Mouse (Mus musculus): ENCODE measurements around the gene Ncapd3. TPM values are rescaled to one million over a fixed set of nuclear protein-coding genes. Genes with fewer than 3 reads are reported as not detected.

Ncapd3 gene
- 13.2 and 13.9 TPM in 2 replicates for polyA plus RNA-seq (2015; fragmentation: Nextera tagmentation; extraction: Ambion mirVana)

DNA sequence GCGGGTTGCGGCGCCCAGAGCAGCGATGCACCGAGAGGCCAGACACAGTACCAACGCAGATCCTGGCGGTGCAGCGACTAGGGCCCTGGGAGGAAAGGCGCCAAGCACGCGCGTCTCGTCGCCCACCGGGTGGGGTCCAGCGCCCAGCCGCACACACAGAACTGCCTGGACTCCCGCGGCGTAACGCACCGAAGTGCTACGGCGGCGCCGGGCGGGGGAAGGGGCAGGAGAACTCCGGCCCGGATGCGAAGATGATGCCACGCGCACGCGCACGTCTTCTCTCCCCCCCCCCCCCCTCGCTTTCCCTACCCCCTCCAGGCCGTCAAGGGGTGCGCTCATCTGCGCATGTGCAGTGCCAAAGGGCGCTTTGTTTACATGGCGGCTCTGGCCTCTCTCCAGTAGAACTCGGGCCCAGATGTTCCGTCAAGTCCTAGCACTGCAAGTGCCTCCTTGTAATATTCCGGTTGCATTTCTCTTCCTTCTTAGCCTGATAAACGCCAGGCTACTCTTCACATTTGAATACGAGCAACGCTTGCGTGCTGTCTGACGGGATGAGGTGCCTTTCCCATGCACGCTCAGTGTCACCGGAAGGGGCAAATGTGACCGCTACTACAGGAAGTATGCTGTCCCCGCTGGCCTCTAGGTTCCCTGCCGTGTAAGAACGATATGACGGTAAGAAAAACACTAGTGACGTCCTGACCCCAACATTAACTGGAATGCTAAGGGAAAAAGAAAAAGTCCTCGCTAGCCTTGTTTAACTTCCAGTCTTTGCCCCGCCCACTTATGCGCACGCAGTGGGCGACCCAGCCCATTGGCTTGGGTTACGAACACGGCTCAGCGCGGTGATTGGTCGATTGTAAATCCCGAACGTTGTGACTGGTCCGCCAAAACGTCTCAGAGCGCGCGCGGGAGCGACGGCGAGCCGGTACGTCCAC is at the start of gene Ncapd3, which contains the start of gene Vps26b:
Gene Ncapd3, plus strand, starts transcription at position 348 of the 935 bp plus-strand sequence.
Gene Vps26b, minus strand, starts transcription at position 238 of the 935 bp plus-strand sequence.
- TF ChIP-seq EP300 (IDR thresholded peaks at IDR 0.05; ENCODE audit: low read depth) (peak; percentile 33; the same call in 1 of the 2 replicates), CTCF (IDR thresholded peaks at IDR 0.05; ENCODE audit: low read depth) (peak; percentile 31)
- no peaks in the 10 kb centered on the region for H3K27me3 ChIP-seq (ENCODE audit: insufficient read depth, low read length)
- under 1% methylated on average over 74 of the region's 80 CpGs for whole genome bisulfite sequencing (ENCODE audit: insufficient replicate concordance)
- H3K4me1 ChIP-seq (ENCODE audit: insufficient read depth) = peaks cover 40% of the 10 kb centered on the region
- peak within 1 kb of the TSS; percentile 99 for H3K4me3 ChIP-seq (ENCODE audit: low read depth, low read length)
- no peaks in the 10 kb centered on the region for H3K9me3 ChIP-seq (ENCODE audit: low read length)
- peak within 1 kb of the TSS; percentile 95 for H3K9ac ChIP-seq (replicated peaks)
- H3K4me2 ChIP-seq (ENCODE audit: low read depth, low read length) = peak within 1 kb of the TSS; percentile 100
- H3K36me3 ChIP-seq (replicated peaks; ENCODE audit: insufficient read depth, low read length) = no peaks in the 10 kb centered on the region; the same call in 1 of the 2 replicates
- ATAC-seq (peak; percentile 94), DNase-seq (peak; percentile 97)
- peak within 1 kb of the TSS; percentile 86 for H3K27ac ChIP-seq (ENCODE audit: low read depth)

DNA sequence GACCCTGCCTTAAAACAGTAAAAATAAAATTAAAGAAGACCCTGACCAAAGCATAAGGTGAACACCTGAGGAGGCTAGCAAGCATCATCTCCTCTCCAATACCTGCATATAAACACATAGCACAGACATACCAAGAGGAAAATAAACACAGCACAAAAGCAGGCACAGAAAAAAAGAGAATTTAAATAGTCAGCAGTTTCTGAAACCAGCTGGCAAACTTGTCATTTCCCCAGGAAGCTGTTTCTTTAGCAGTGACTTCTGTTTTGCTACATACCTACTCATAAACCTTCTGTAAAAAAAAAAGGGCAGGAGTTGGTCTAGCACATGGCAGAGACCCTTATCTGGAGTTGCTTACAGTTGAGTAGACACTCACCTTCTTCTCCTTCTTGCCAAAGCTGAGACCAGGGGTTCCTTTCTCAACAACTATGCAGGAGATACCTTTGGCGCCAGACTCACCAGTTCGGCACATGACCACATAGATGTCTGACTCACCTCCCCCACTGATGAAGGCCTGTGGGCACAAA is 44.8 kb upstream of the Ncapd3 start:
- ATAC-seq = no peak
- Histone ChIP-seq H3K9ac (replicated peaks) (no peak overlapping the region), H3K4me2 (ENCODE audit: low read depth, low read length) (no peak overlapping the region), H3K36me3 (replicated peaks; ENCODE audit: insufficient read depth, low read length) (peaks cover 30% of the 10 kb centered on the region), H3K27me3 (ENCODE audit: insufficient read depth, low read length) (no peaks in the 10 kb centered on the region), H3K9me3 (ENCODE audit: low read length) (no peaks in the 10 kb centered on the region), H3K4me1 (ENCODE audit: insufficient read depth) (no peaks in the 10 kb centered on the region), H3K4me3 (ENCODE audit: low read depth, low read length) (no peak overlapping the region), H3K27ac (ENCODE audit: low read depth) (no peak overlapping the region)
- no peak for DNase-seq
- WGBS (ENCODE audit: insufficient replicate concordance) = 78% methylated on average over 2 of the region's 2 CpGs
- TF ChIP-seq EP300 (IDR thresholded peaks at IDR 0.05; ENCODE audit: low read depth) (no peak), CTCF (IDR thresholded peaks at IDR 0.05; ENCODE audit: low read depth) (no peak)

DNA sequence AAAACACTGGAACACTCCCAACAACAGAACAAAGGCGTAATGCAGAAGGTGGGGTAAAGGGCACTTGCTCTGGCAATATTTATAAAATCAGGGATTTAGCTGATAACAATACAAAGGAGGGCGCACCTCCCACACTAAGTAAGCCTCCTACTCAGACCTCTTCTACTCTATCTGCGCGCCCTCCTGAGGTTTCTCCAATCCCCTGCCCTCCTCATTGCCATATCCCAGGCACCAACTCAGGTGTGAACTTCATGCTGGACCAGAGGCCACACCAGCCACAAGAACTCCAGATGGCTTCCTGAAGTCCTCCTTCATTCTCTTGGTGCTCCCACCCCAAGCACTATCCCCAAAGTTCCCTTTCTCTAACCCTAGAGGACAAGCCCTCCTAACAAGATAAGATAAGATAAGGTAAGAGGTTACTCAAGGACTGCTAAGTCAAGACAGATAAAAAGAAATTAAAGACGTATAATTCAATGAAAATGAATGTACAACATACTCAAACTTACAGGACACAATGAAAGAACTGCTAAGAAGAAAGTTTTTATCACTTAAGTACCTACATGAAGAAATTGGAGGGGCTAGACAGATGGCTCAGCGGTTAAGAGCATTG is 44.2 kb upstream of the Ncapd3 start:
- Histone ChIP-seq H3K4me3 (ENCODE audit: low read depth, low read length) (no peak overlapping the region), H3K4me1 (ENCODE audit: insufficient read depth) (no peaks in the 10 kb centered on the region), H3K27me3 (ENCODE audit: insufficient read depth, low read length) (no peaks in the 10 kb centered on the region), H3K9ac (replicated peaks) (no peak overlapping the region), H3K36me3 (replicated peaks; ENCODE audit: insufficient read depth, low read length) (peaks cover 33% of the 10 kb centered on the region), H3K4me2 (ENCODE audit: low read depth, low read length) (no peak overlapping the region), H3K9me3 (ENCODE audit: low read length) (no peaks in the 10 kb centered on the region), H3K27ac (ENCODE audit: low read depth) (no peak overlapping the region)
- 78% methylated on average over 6 of the region's 6 CpGs for WGBS (ENCODE audit: insufficient replicate concordance)
- TF ChIP-seq CTCF (IDR thresholded peaks at IDR 0.05; ENCODE audit: low read depth) (no peak), EP300 (IDR thresholded peaks at IDR 0.05; ENCODE audit: low read depth) (no peak)
- DNase-seq = no peak
- no peak for ATAC-seq

DNA sequence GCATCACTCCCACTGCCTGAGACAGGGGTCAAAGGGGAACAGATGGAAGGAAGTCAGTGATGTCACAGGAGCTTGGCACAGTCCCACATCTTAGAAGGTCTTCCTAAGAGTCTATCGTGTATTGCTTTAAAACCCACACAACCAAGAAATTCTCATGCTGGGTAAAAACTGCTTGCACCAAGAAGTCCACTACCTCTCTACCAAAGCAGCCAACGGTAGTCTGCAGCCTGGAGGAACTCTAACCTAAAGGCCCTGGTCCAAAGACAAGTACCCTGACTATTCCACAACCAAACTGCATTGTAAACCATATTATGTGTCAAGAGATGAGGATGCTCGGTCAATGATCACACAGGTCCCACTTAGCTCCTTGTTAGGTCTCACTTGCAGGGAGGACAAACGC is 39.8 kb upstream of the Ncapd3 start:
- Histone ChIP-seq H3K27me3 (ENCODE audit: insufficient read depth, low read length) (no peaks in the 10 kb centered on the region), H3K4me3 (ENCODE audit: low read depth, low read length) (no peak overlapping the region), H3K27ac (ENCODE audit: low read depth) (no peak overlapping the region), H3K4me2 (ENCODE audit: low read depth, low read length) (no peak overlapping the region), H3K9me3 (ENCODE audit: low read length) (no peaks in the 10 kb centered on the region), H3K9ac (replicated peaks) (no peak overlapping the region), H3K4me1 (ENCODE audit: insufficient read depth) (no peaks in the 10 kb centered on the region), H3K36me3 (replicated peaks; ENCODE audit: insufficient read depth, low read length) (peaks cover 32% of the 10 kb centered on the region)
- 84% methylated on average over 4 of the region's 4 CpGs for WGBS (ENCODE audit: insufficient replicate concordance)
- DNase-seq = no peak
- no peak for TF ChIP-seq EP300 (IDR thresholded peaks at IDR 0.05; ENCODE audit: low read depth)
- no peak for TF ChIP-seq CTCF (IDR thresholded peaks at IDR 0.05; ENCODE audit: low read depth)
- ATAC-seq = no peak

DNA sequence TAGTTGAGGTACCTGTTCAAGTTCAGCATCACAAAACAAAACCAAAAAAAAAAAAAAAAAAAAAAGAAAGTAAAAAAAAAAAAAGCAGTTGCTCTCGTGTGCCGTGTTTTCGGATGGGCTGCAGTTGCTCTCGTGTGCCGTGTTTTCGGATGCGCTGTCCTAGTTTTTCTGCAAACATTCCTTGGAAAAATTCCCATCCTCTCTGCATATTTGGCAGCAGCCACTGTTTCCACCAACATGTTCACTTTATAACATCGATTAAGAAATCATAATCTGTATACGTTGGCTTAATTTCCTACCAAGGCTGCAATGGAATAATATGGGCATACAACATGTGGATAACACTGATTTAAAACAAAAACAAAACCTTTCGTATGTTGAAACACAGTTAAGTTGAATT is 36.9 kb upstream of the Ncapd3 start:
- Histone ChIP-seq H3K4me2 (ENCODE audit: low read depth, low read length) (no peak overlapping the region), H3K27me3 (ENCODE audit: insufficient read depth, low read length) (no peaks in the 10 kb centered on the region), H3K9ac (replicated peaks) (no peak overlapping the region), H3K4me3 (ENCODE audit: low read depth, low read length) (no peak overlapping the region), H3K9me3 (ENCODE audit: low read length) (no peaks in the 10 kb centered on the region), H3K36me3 (replicated peaks; ENCODE audit: insufficient read depth, low read length) (peaks cover 23% of the 10 kb centered on the region), H3K27ac (ENCODE audit: low read depth) (no peak overlapping the region), H3K4me1 (ENCODE audit: insufficient read depth) (peaks cover 9% of the 10 kb centered on the region)
- WGBS (ENCODE audit: insufficient replicate concordance) = 88% methylated on average over 10 of the region's 10 CpGs
- ATAC-seq (no peak), DNase-seq (no peak)
- no peak for TF ChIP-seq CTCF (IDR thresholded peaks at IDR 0.05; ENCODE audit: low read depth)

DNA sequence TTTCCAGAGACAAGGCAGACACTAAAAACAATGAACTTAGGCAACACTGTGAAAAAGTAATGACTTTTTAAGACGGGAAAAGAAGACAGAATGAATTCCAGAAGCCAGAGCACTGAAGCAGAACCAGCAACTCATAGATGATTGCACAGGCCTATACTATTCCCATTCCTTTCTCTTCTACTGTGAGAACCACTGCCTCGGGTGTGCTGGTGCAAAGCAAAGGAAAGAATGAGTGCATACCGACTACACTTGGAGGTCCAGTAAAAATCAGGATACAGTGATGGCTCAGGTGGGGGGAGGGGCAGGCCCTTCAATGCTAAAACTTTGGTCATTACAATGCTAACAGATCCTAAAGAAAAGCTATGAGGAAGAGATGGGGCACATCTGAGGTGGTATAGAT is 36.1 kb upstream of the Ncapd3 start:
- Histone ChIP-seq H3K9me3 (ENCODE audit: low read length) (no peaks in the 10 kb centered on the region), H3K36me3 (replicated peaks; ENCODE audit: insufficient read depth, low read length) (peaks cover 23% of the 10 kb centered on the region), H3K4me3 (ENCODE audit: low read depth, low read length) (no peak overlapping the region), H3K4me1 (ENCODE audit: insufficient read depth) (peaks cover 11% of the 10 kb centered on the region), H3K4me2 (ENCODE audit: low read depth, low read length) (no peak overlapping the region), H3K9ac (replicated peaks) (no peak overlapping the region), H3K27ac (ENCODE audit: low read depth) (no peak overlapping the region), H3K27me3 (ENCODE audit: insufficient read depth, low read length) (no peaks in the 10 kb centered on the region)
- no peak for DNase-seq
- ATAC-seq = no peak
- 78% methylated on average over 3 of the region's 3 CpGs for WGBS (ENCODE audit: insufficient replicate concordance)
- TF ChIP-seq EP300 (IDR thresholded peaks at IDR 0.05; ENCODE audit: low read depth) (no peak), CTCF (IDR thresholded peaks at IDR 0.05; ENCODE audit: low read depth) (no peak)

All from liver, postnatal 0 days (tissue).